Mouse (Mus musculus): ENCODE results near the gene Ropn1l.

Ropn1l gene

GRCm38 (mm10) chr15:31447121-31447520 is 6.4 kb downstream of the Ropn1l start:
- no peak for DNase-seq (ENCODE audit: low spot score in 2 of 2)

GRCm38 (mm10) chr15:31442698-31443097 is 10.8 kb downstream of the Ropn1l start:
- no peak for DNase-seq (ENCODE audit: low spot score in 2 of 2)

- no peak for DNase-seq (ENCODE audit: low spot score in 2 of 2)
Observed at GRCm38 (mm10) chr15:31441996-31442395, 11.5 kb downstream of the Ropn1l start.

- DNase-seq (ENCODE audit: low spot score in 2 of 2): no peak
Observed at GRCm38 (mm10) chr15:31436811-31437210, 16.7 kb downstream of the Ropn1l start.

GRCm38 (mm10) chr15:31436083-31436482 is 17.5 kb downstream of the Ropn1l start:
- no peak for DNase-seq (ENCODE audit: low spot score in 2 of 2)

GRCm38 (mm10) chr15:31433768-31434167 is 19.8 kb downstream of the Ropn1l start:
- no peak for DNase-seq (ENCODE audit: low spot score in 2 of 2)

- DNase-seq (ENCODE audit: low spot score in 2 of 2): no peak
Observed at GRCm38 (mm10) chr15:31431847-31432246, 21.7 kb downstream of the Ropn1l start.

- DNase-seq (ENCODE audit: low spot score in 2 of 2): no peak
Observed at GRCm38 (mm10) chr15:31430014-31430413, 23.5 kb downstream of the Ropn1l start.

- no peak for DNase-seq (ENCODE audit: low spot score in 2 of 2)
Observed at GRCm38 (mm10) chr15:31429429-31429828, 24.1 kb downstream of the Ropn1l start.

GRCm38 (mm10) chr15:31428571-31428970 is 25.0 kb downstream of the Ropn1l start:
- DNase-seq (ENCODE audit: low spot score in 2 of 2): no peak

- DNase-seq (ENCODE audit: low spot score in 2 of 2): no peak
Observed at GRCm38 (mm10) chr15:31427390-31427789, 26.1 kb downstream of the Ropn1l start.

GRCm38 (mm10) chr15:31426066-31426706 is 27.4 kb downstream of the Ropn1l start:
- no peak for DNase-seq (ENCODE audit: low spot score in 2 of 2)

- no peak for DNase-seq (ENCODE audit: low spot score in 2 of 2)
Observed at GRCm38 (mm10) chr15:31422649-31423369, 30.7 kb downstream of the Ropn1l start.

- DNase-seq (ENCODE audit: low spot score in 2 of 2): peak in 1 of 2 experiments; percentile 48
Observed at GRCm38 (mm10) chr15:31419037-31419436, 34.5 kb downstream of the Ropn1l start.

- no peak for DNase-seq (ENCODE audit: low spot score in 2 of 2)
Observed at GRCm38 (mm10) chr15:31418686-31419024, 34.9 kb downstream of the Ropn1l start.

GRCm38 (mm10) chr15:31417796-31418685 is 35.5 kb downstream of the Ropn1l start:
- peak; percentile 25 to 36 for DNase-seq (ENCODE audit: low spot score in 2 of 2)

GRCm38 (mm10) chr15:31417409-31417795 is 36.1 kb downstream of the Ropn1l start:
- no peak for DNase-seq (ENCODE audit: low spot score in 2 of 2)

- no peak for DNase-seq (ENCODE audit: low spot score in 2 of 2)
Observed at GRCm38 (mm10) chr15:31415181-31415580, 38.4 kb downstream of the Ropn1l start.

- no peak for DNase-seq (ENCODE audit: low spot score in 2 of 2)
Observed at GRCm38 (mm10) chr15:31414179-31414898, 39.2 kb downstream of the Ropn1l start.

GRCm38 (mm10) chr15:31413662-31414061 is 39.9 kb downstream of the Ropn1l start:
- DNase-seq (ENCODE audit: low spot score in 2 of 2): no peak

- DNase-seq (ENCODE audit: low spot score in 2 of 2): no peak
Observed at GRCm38 (mm10) chr15:31412933-31413332, 40.6 kb downstream of the Ropn1l start.

GRCm38 (mm10) chr15:31412436-31412835 is 41.1 kb downstream of the Ropn1l start:
- no peak for DNase-seq (ENCODE audit: low spot score in 2 of 2)

Data from spleen, postnatal 14 days (tissue).